8 mouse cellular contexts compared by ENCODE assay signal in the genomic region with DNA sequence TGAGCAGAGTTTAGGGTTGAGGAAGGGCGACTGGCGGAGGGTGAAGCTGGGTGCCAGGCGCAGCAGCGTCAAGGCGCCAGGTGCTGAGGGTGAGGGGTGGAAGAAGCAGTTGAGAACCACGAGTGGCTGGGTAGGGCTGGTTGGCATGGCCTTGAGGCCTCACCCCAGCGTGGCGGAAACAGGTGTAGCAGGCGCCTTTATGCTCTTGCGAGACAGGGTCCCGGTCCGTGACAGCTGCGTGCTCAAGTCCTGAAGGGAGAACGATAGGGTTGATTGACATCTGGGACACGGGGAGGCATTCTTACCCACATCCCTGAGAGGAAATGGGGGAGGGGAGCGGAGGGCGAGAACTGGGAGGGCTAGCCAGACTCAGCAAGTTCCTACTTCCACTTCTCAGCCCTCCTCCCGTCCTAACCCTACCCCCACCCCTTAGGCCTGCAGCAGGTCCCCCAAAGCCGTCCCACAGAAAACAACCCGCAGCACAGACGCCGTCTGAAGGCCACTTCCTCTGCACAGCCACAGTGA. TPM values are rescaled to one million over a fixed set of nuclear protein-coding genes. Genes with fewer than 3 reads are reported as not detected.
A peak's percentile ranks its signal among the peaks of the same experiment; 100 is the strongest.
DNase-seq lines count a peak whose midpoint lies in the region; ATAC-seq lines count a peak whose summit lies in the region.

No protein-coding gene starts in this region.

- H3K27ac ChIP-seq in heart, embryonic 12.5 days (ENCODE audit: poor library complexity, severe bottlenecking) = peak overlapping the region; percentile 49
- no peak overlapping the region for H3K27ac ChIP-seq in limb, embryonic 13.5 days
- H3K27ac ChIP-seq in midbrain, embryonic 13.5 days = no peak overlapping the region

- 5% methylated on average over 22 of the region's 22 CpGs for WGBS in heart, embryonic 12.5 days
- WGBS in limb, embryonic 13.5 days = 3% methylated on average over 22 of the region's 22 CpGs
- WGBS in midbrain, embryonic 13.5 days = 6% methylated on average over 22 of the region's 22 CpGs

- H3K4me2 ChIP-seq in heart, embryonic 12.5 days = peak overlapping the region; percentile 49
- H3K4me2 ChIP-seq in limb, embryonic 13.5 days (replicated peaks) = peak overlapping the region; percentile 17; the same call in 1 of the 2 replicates
- peak overlapping the region; percentile 22; the same call in 1 of the 2 replicates for H3K4me2 ChIP-seq in midbrain, embryonic 13.5 days (replicated peaks)

- intact Hi-C loops in heart, postnatal 25 days (cut with DNase I) = no loop called here

- no peaks in the 10 kb centered on the region for H3K36me3 ChIP-seq in heart, embryonic 12.5 days
- H3K36me3 ChIP-seq in limb, embryonic 13.5 days = no peaks in the 10 kb centered on the region
- H3K36me3 ChIP-seq in midbrain, embryonic 13.5 days = no peaks in the 10 kb centered on the region

- peaks cover 93% of the 10 kb centered on the region for H3K4me1 ChIP-seq in heart, embryonic 12.5 days (replicated peaks)
- peaks cover 57% of the 10 kb centered on the region for H3K4me1 ChIP-seq in limb, embryonic 13.5 days
- H3K4me1 ChIP-seq in midbrain, embryonic 13.5 days (replicated peaks) = peaks cover 34% of the 10 kb centered on the region

- H3K9me3 ChIP-seq in heart, embryonic 12.5 days (replicated peaks) = no peaks in the 10 kb centered on the region
- no peaks in the 10 kb centered on the region for H3K9me3 ChIP-seq in limb, embryonic 13.5 days
- no peaks in the 10 kb centered on the region for H3K9me3 ChIP-seq in midbrain, embryonic 13.5 days

- peak; percentile 60 for ATAC-seq in heart, embryonic 12.5 days (ENCODE audit: insufficient number of reproducible peaks, low FRiP score)
- ATAC-seq in limb, embryonic 13.5 days (ENCODE audit: low FRiP score, low read depth) = peak; percentile 10; the same call in 1 of the 2 replicates
- ATAC-seq in midbrain, embryonic 13.5 days = no peak

- peak overlapping the region; percentile 6; the same call in 1 of the 2 replicates for H3K4me3 ChIP-seq in heart, embryonic 12.5 days
- H3K4me3 ChIP-seq in limb, embryonic 13.5 days = peak overlapping the region; percentile 11
- H3K4me3 ChIP-seq in midbrain, embryonic 13.5 days (replicated peaks) = 0 out of 2 replicates have a peak overlapping the region, but pooled peaks have one; percentile 0

- no peak overlapping the region for H3K9ac ChIP-seq in heart, embryonic 12.5 days
- no peak overlapping the region; the same call in 1 of the 2 replicates for H3K9ac ChIP-seq in limb, embryonic 13.5 days
- no peak overlapping the region for H3K9ac ChIP-seq in midbrain, embryonic 13.5 days (replicated peaks)

- DNase-seq in heart, adult 11 months = peak; percentile 97
- DNase-seq in heart, postnatal 25 days (ENCODE audit: low spot score) = no peak
- DNase-seq in ES-CJ7 (ENCODE audit: low read depth, low spot score) = peak; percentile 50
- DNase-seq in MN1 (ENCODE audit: low spot score) = no peak
- no peak for DNase-seq in gastrocnemius, adult 18-20 months (ENCODE audit: low spot score)

- peaks cover 52% of the 10 kb centered on the region for H3K27me3 ChIP-seq in heart, embryonic 12.5 days (replicated peaks)
- H3K27me3 ChIP-seq in limb, embryonic 13.5 days = peaks cover 92% of the 10 kb centered on the region
- peaks cover 90% of the 10 kb centered on the region for H3K27me3 ChIP-seq in midbrain, embryonic 13.5 days

RNA-seq across cellular contexts. Expression of a gene that starts 2.8 kb away (rescaled TPM):
- 10 to 100 TPM; 20.6 to 21.9 TPM for total RNA-seq in heart, postnatal 25 days (2021)
- polyA plus RNA-seq in heart, embryonic 12.5 days (2016; fragmentation: Nextera tagmentation; extraction: Ambion mirVana) = 39.1 and 39.2 TPM in 2 replicates
- 11.2 and 12.0 TPM in 2 replicates for polyA plus RNA-seq in limb, embryonic 13.5 days (2015; fragmentation: Nextera tagmentation; extraction: Ambion mirVana)
- polyA plus RNA-seq in midbrain, embryonic 13.5 days (2015; fragmentation: Nextera tagmentation; extraction: Ambion mirVana) = 2.7 and 3.8 TPM in 2 replicates
- total RNA-seq in gastrocnemius, adult 18-20 months (2021) = 1 to 10 TPM; 5.5 to 6.9 TPM

RNA-seq across cellular contexts. Expression of a gene that starts 8.1 kb away (rescaled TPM):
- 10 to 100 TPM in 1 of 2 experiments, 1 to 10 TPM in 1; 8.8 to 10.4 TPM for total RNA-seq in heart, postnatal 25 days (2021)
- polyA plus RNA-seq in heart, embryonic 12.5 days (2016; fragmentation: Nextera tagmentation; extraction: Ambion mirVana) = 22.3 and 26.0 TPM in 2 replicates
- polyA plus RNA-seq in limb, embryonic 13.5 days (2015; fragmentation: Nextera tagmentation; extraction: Ambion mirVana) = 5.4 and 5.5 TPM in 2 replicates
- polyA plus RNA-seq in midbrain, embryonic 13.5 days (2015; fragmentation: Nextera tagmentation; extraction: Ambion mirVana) = 1.1 and 1.6 TPM in 2 replicates
- 1 to 10 TPM; 3.0 to 4.2 TPM for total RNA-seq in gastrocnemius, adult 18-20 months (2021)

RNA-seq across cellular contexts. Expression of a gene that starts 9.9 kb away (rescaled TPM):
- total RNA-seq in heart, postnatal 25 days (2021) = 100 to 1,000 TPM; 174 to 181 TPM
- 0.65 and 0.66 TPM in 2 replicates for polyA plus RNA-seq in heart, embryonic 12.5 days (2016; fragmentation: Nextera tagmentation; extraction: Ambion mirVana)
- 0.26 and 0.89 TPM in 2 replicates for polyA plus RNA-seq in limb, embryonic 13.5 days (2015; fragmentation: Nextera tagmentation; extraction: Ambion mirVana)
- polyA plus RNA-seq in midbrain, embryonic 13.5 days (2015; fragmentation: Nextera tagmentation; extraction: Ambion mirVana) = not detected in 2 replicates
- 100 to 1,000 TPM; 355 to 388 TPM for total RNA-seq in gastrocnemius, adult 18-20 months (2021)

Comparison
In these comparisons a context has a peak if more than half of its experiments do, and no peak if none do; other contexts are left out.
1. DNase-seq: peak in heart, adult 11 months (single experiment) and ES-CJ7 (single experiment); none in heart, postnatal 25 days (single experiment), MN1 (single experiment) and gastrocnemius, adult 18-20 months (single experiment).
2. Peak in every context shown above with its lines, with median percentiles within 50 percentile points of each other: H3K4me2 ChIP-seq and H3K4me3 ChIP-seq.